ENCODE assay signal across 26 mouse cellular contexts in the genomic region with DNA sequence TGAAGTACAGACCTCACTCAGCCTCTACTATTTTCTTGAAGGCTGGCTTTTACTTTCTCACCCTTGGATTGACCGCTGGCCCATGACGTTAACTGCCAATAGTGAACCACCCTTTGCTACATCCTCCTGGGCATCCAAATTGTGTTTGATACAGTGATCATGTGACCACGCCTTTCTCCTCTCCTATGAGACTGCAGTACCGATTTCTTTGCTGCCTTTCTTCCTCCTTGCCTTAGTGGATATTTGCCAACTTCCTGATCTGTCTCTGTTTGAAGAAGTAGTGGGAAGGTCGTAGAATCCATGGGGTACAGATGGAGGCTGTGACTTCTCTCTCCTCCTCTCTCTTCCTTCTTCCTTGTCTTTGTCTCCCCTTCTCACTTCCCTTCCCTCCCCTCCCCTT. TPM values are rescaled to one million over a fixed set of nuclear protein-coding genes. Genes with fewer than 3 reads are reported as not detected.
A peak's percentile ranks its signal among the peaks of the same experiment; 100 is the strongest.
DNase-seq lines count a peak whose midpoint lies in the region; ATAC-seq and TF ChIP-seq lines count a peak whose summit lies in the region.
"Had no signal": no experiment of that assay in that cellular context is flagged by ENCODE, and none has a peak within 500 bp of the region (broad histone marks: within the 10 kb centered on the region; RNA-seq: fewer than 3 reads in every experiment).

No protein-coding gene starts in this region.

- 42% methylated on average over 5 of the region's 5 CpGs for WGBS in bone marrow, adult 2 months

- no peak for TF ChIP-seq POLR2A in bone marrow, adult 2 months (IDR thresholded peaks at IDR 0.05; ENCODE audit: borderline replicate concordance, control insufficient read depth, low read depth, low read length)

- no peak for TF ChIP-seq CTCF in bone marrow, adult 2 months (IDR thresholded peaks at IDR 0.05; ENCODE audit: control insufficient read depth, insufficient read depth, low read length)

- peak; percentile 72 for ATAC-seq in megakaryocyte progenitor cell, adult 5-6 weeks (replicated peaks; ENCODE audit: poor library complexity)
- ATAC-seq: activated CD4-positive, CD25-positive, alpha-beta regulatory T cell, adult 4 months; forebrain, embryonic 14.5 days; forebrain, postnatal 0 days had no signal

- peak overlapping the region; percentile 12; the same call in 1 of the 2 replicates for H3K27ac ChIP-seq in bone marrow, adult 2 months (ENCODE audit: control insufficient read depth, insufficient read depth, low read depth, low read length, poor library complexity)
- H3K27ac ChIP-seq: embryonic facial prominence, embryonic 12.5 days; embryonic facial prominence, embryonic 15.5 days; gastrocnemius, adult 2 months; heart, adult 2 months; heart, embryonic 10.5 days; heart, embryonic 13.5 days; hindbrain, embryonic 12.5 days; hindbrain, embryonic 15.5 days had no signal

- H3K4me1 ChIP-seq in bone marrow, adult 2 months (ENCODE audit: control insufficient read depth, insufficient read depth, low read length), result peaks cover 2% of the 10 kb centered on the region; the same call in 1 of the 2 replicates
- H3K4me1 ChIP-seq: embryonic facial prominence, embryonic 12.5 days; embryonic facial prominence, embryonic 15.5 days; heart, embryonic 13.5 days; hindbrain, embryonic 12.5 days; hindbrain, embryonic 15.5 days had no signal

- no peak overlapping the region for H3K4me3 ChIP-seq in bone marrow, adult 2 months (replicated peaks; ENCODE audit: control insufficient read depth, low read depth, low read length)
- H3K4me3 ChIP-seq: embryonic facial prominence, embryonic 12.5 days; embryonic facial prominence, embryonic 15.5 days; gastrocnemius, adult 2 months; heart, adult 2 months; heart, embryonic 10.5 days; heart, embryonic 13.5 days; hindbrain, embryonic 12.5 days; hindbrain, embryonic 15.5 days had no signal

- peak; percentile 77 for DNase-seq in heart, adult 11 months
- no peak for DNase-seq in heart, postnatal 4 days
- peak; percentile 17 for DNase-seq in 416B (ENCODE audit: low read depth)
- no peak for DNase-seq in layer of hippocampus, adult 9-11 months
- no peak for DNase-seq in cerebellum, postnatal 36 days
- DNase-seq: adrenal gland, adult 8-10 months; adrenal gland, postnatal 25 days; B cell, adult 2 months; cerebellum, adult 18-20 months; cerebellum, adult 9-10 months; cerebellum, postnatal 14 days; forebrain, postnatal 0 days; gastrocnemius, adult 2 months; gastrocnemius, postnatal 14 days; heart, adult 2 months; heart, postnatal 14 days had no signal

RNA-seq across cellular contexts. Expression of a gene that starts 22.3 kb away (rescaled TPM):
- total RNA-seq in heart, postnatal 4 days (2021), result 1 to 10 TPM; 2.7 to 2.8 TPM
- polyA plus RNA-seq in bone marrow, adult 2 months (2011; ENCODE audit: insufficient read depth, insufficient read length, low replicate concordance, missing spikeins), result 1.8 and 4.7 TPM in 2 replicates
- total RNA-seq in megakaryocyte progenitor cell, adult 5-6 weeks (2015), result 2.5 and 3.4 TPM in 2 replicates
- 4.4 and 4.5 TPM in 2 replicates for total RNA-seq in megakaryocyte progenitor cell, adult 5-6 weeks (2017)

Comparison
In these comparisons a context has a peak if more than half of its experiments do, and no peak if none do; other contexts are left out.
1. DNase-seq: peak in heart, adult 11 months (single experiment) and 416B (single experiment); none in heart, postnatal 4 days (single experiment), layer of hippocampus, adult 9-11 months (single experiment) and cerebellum, postnatal 36 days (0 of 2).